ENCODE assay signal across 8 mouse cellular contexts in the genomic region with DNA sequence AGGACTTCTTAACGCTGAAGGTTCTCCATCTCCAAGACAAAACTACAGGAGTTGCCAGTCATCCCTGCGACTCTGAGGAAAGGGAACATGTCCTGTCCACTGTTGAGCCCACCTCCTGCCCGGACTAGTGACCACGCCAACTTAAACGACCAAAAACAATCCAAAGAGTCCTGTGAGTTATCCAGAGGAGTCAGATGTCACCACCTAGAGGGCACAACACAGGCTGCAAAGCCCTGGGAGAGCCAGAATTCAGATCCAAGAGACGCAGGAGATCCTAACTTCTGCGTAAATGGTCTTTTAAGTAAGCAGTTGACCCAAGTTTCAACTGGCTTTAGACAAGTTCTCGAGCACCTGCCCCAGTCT. TPM values are rescaled to one million over a fixed set of nuclear protein-coding genes. Genes with fewer than 3 reads are reported as not detected.
A peak's percentile ranks its signal among the peaks of the same experiment; 100 is the strongest.
DNase-seq lines count a peak whose midpoint lies in the region; ATAC-seq and TF ChIP-seq lines count a peak whose summit lies in the region.

No protein-coding gene starts in this region.

- peak; percentile 53; the same call in 1 of the 2 replicates for ATAC-seq in neural tube, embryonic 11.5 days (ENCODE audit: insufficient read depth, low FRiP score, low TSS enrichment)
- peak; percentile 55; the same call in 1 of the 2 replicates for ATAC-seq in limb, embryonic 15.5 days (ENCODE audit: insufficient number of reproducible peaks, low FRiP score, low TSS enrichment, low read depth)
- no peak for ATAC-seq in stomach, postnatal 0 days (ENCODE audit: low FRiP score, low TSS enrichment)

- no peak overlapping the region for H3K9ac ChIP-seq in neural tube, embryonic 11.5 days (ENCODE audit: low read length)
- 0 out of 2 replicates have a peak overlapping the region, but pooled peaks have one; percentile 20 for H3K9ac ChIP-seq in limb, embryonic 15.5 days
- H3K9ac ChIP-seq in stomach, postnatal 0 days (ENCODE audit: low read length), result no peak overlapping the region

- WGBS in neural tube, embryonic 11.5 days, result 2% methylated on average over 8 of the region's 8 CpGs
- 2% methylated on average over 8 of the region's 8 CpGs for WGBS in limb, embryonic 15.5 days
- WGBS in stomach, postnatal 0 days, result 2% methylated on average over 8 of the region's 8 CpGs

- intact Hi-C loops in gastrocnemius, adult 2 months (cut with DNase I), result loop anchor here (2.0 to 5.0 kb wide), 2 partner anchors 40 to 86 kb away; no protein-coding TSS in a partner anchor

- TF ChIP-seq EP300 in stomach, postnatal 0 days (optimal IDR thresholded peaks at IDR 0.05), result no peak

- peak overlapping the region; percentile 78 for H3K4me3 ChIP-seq in gastrocnemius, adult 2 months
- H3K4me3 ChIP-seq in neural tube, embryonic 11.5 days (ENCODE audit: low read depth, low read length), result peak overlapping the region; percentile 49
- H3K4me3 ChIP-seq in limb, embryonic 15.5 days, result peak overlapping the region; percentile 55
- peak overlapping the region; percentile 40 for H3K4me3 ChIP-seq in stomach, postnatal 0 days (ENCODE audit: low read depth, low read length)

- H3K27me3 ChIP-seq in neural tube, embryonic 11.5 days (ENCODE audit: control insufficient read depth, insufficient read depth, low read length), result no peaks in the 10 kb centered on the region
- no peaks in the 10 kb centered on the region for H3K27me3 ChIP-seq in limb, embryonic 15.5 days
- H3K27me3 ChIP-seq in stomach, postnatal 0 days (ENCODE audit: control insufficient read depth, insufficient read depth, low read length), result no peaks in the 10 kb centered on the region

- peak overlapping the region; percentile 71 for H3K27ac ChIP-seq in gastrocnemius, adult 2 months
- H3K27ac ChIP-seq in neural tube, embryonic 11.5 days (ENCODE audit: low read depth, low read length), result no peak overlapping the region
- H3K27ac ChIP-seq in limb, embryonic 15.5 days, result no peak overlapping the region
- H3K27ac ChIP-seq in stomach, postnatal 0 days (replicated peaks), result no peak overlapping the region

- no peaks in the 10 kb centered on the region for H3K9me3 ChIP-seq in neural tube, embryonic 11.5 days (ENCODE audit: control insufficient read depth, low read length)
- H3K9me3 ChIP-seq in limb, embryonic 15.5 days, result no peaks in the 10 kb centered on the region
- H3K9me3 ChIP-seq in stomach, postnatal 0 days (ENCODE audit: control insufficient read depth, low read length), result no peaks in the 10 kb centered on the region

- peak; percentile 53 for TF ChIP-seq CTCF in gastrocnemius, adult 2 months (IDR thresholded peaks at IDR 0.05)
- peak; percentile 46 for TF ChIP-seq CTCF in stomach, postnatal 0 days (IDR thresholded peaks at IDR 0.05; ENCODE audit: low read depth)

- no peaks in the 10 kb centered on the region for H3K36me3 ChIP-seq in neural tube, embryonic 11.5 days (ENCODE audit: control insufficient read depth, insufficient read depth, low read length)
- H3K36me3 ChIP-seq in limb, embryonic 15.5 days, result no peaks in the 10 kb centered on the region
- H3K36me3 ChIP-seq in stomach, postnatal 0 days (ENCODE audit: control insufficient read depth, insufficient read depth, low read length), result no peaks in the 10 kb centered on the region

- no peaks in the 10 kb centered on the region for H3K4me1 ChIP-seq in neural tube, embryonic 11.5 days (ENCODE audit: control insufficient read depth, insufficient read depth, low read length)
- peaks cover 11% of the 10 kb centered on the region for H3K4me1 ChIP-seq in limb, embryonic 15.5 days
- H3K4me1 ChIP-seq in stomach, postnatal 0 days (replicated peaks; ENCODE audit: control insufficient read depth, insufficient read depth), result 0 out of 2 replicates have a peak, but pooled peaks cover 3% of the 10 kb centered on the region

- no peak for DNase-seq in gastrocnemius, adult 2 months
- DNase-seq in gastrocnemius, postnatal 10 days, result no peak
- DNase-seq in neural tube, embryonic 11.5 days (ENCODE audit: low spot score), result no peak
- DNase-seq in neural tube, embryonic 10.5 days (ENCODE audit: extremely low spot score, low spot score), result no peak
- DNase-seq in stomach, postnatal 0 days (ENCODE audit: low spot score), result no peak
- DNase-seq in embryo, embryonic 11 days, result no peak
- no peak for DNase-seq in cerebellum, adult 9-10 months

- peak overlapping the region; percentile 81 for H3K4me2 ChIP-seq in neural tube, embryonic 11.5 days (ENCODE audit: low read depth)
- H3K4me2 ChIP-seq in limb, embryonic 15.5 days, result peak overlapping the region; percentile 84
- peak overlapping the region; percentile 66 for H3K4me2 ChIP-seq in stomach, postnatal 0 days (replicated peaks; ENCODE audit: low read depth)

RNA-seq across cellular contexts. Expression of a gene that starts 0.3 kb away (rescaled TPM):
- total RNA-seq in gastrocnemius, adult 2 months (2021), result 1 to 10 TPM in 1 of 2 experiments, under 1 TPM in 1; 0.23 to 1.0 TPM
- 1 to 10 TPM; 1.2 TPM for total RNA-seq in gastrocnemius, postnatal 10 days (2021)
- polyA plus RNA-seq in neural tube, embryonic 11.5 days (2014; fragmentation: Nextera tagmentation; extraction: Ambion mirVana), result 5.4 and 5.6 TPM in 2 replicates
- 3.7 and 4.9 TPM in 2 replicates for polyA plus RNA-seq in limb, embryonic 15.5 days (2015; fragmentation: Nextera tagmentation; extraction: Ambion mirVana)
- polyA plus RNA-seq in stomach, postnatal 0 days (2015; fragmentation: Nextera tagmentation; extraction: Ambion mirVana), result 0.34 and 0.79 TPM in 2 replicates

RNA-seq across cellular contexts. Expression of a gene that starts 10.8 kb away (rescaled TPM):
- under 1 TPM; 0.20 TPM for total RNA-seq in gastrocnemius, adult 2 months (2021)
- under 1 TPM; 0.81 to 0.96 TPM for total RNA-seq in gastrocnemius, postnatal 10 days (2021)
- polyA plus RNA-seq in neural tube, embryonic 11.5 days (2014; fragmentation: Nextera tagmentation; extraction: Ambion mirVana), result not detected in 2 replicates
- 0.19 and 0.36 TPM in 2 replicates for polyA plus RNA-seq in limb, embryonic 15.5 days (2015; fragmentation: Nextera tagmentation; extraction: Ambion mirVana)
- 0.05 TPM in 1 of 2 replicates, not detected in the other for polyA plus RNA-seq in stomach, postnatal 0 days (2015; fragmentation: Nextera tagmentation; extraction: Ambion mirVana)

RNA-seq across cellular contexts. Expression of a gene that starts 47.5 kb away (rescaled TPM):
- 1 to 10 TPM; 1.1 to 2.1 TPM for total RNA-seq in gastrocnemius, adult 2 months (2021)
- 1 to 10 TPM; 2.6 to 3.0 TPM for total RNA-seq in gastrocnemius, postnatal 10 days (2021)
- polyA plus RNA-seq in neural tube, embryonic 11.5 days (2014; fragmentation: Nextera tagmentation; extraction: Ambion mirVana), result 17.8 and 22.7 TPM in 2 replicates
- 10.5 and 10.6 TPM in 2 replicates for polyA plus RNA-seq in limb, embryonic 15.5 days (2015; fragmentation: Nextera tagmentation; extraction: Ambion mirVana)
- polyA plus RNA-seq in stomach, postnatal 0 days (2015; fragmentation: Nextera tagmentation; extraction: Ambion mirVana), result 11.3 and 13.3 TPM in 2 replicates
